Mouse (Mus musculus): ENCODE measurements around the gene Rsu1. TPM values are rescaled to one million over a fixed set of nuclear protein-coding genes. Genes with fewer than 3 reads are reported as not detected.
"Not testable (repeated sequence)": the region's sequence is repeated elsewhere in the genome, so short reads cannot be mapped to it uniquely, and the experiment has no call there.

The Rsu1 gene
- total RNA-seq, 4 experiments from 2014 or later: 26.8 to 31.5 (median 28.0) TPM

- DNase-seq (ENCODE audit: low spot score in 2 of 2): no peak
Observed at GRCm38 (mm10) chr2:13226031-13226430, 45.2 kb downstream of the Rsu1 start.

- no peak for DNase-seq (ENCODE audit: low spot score in 2 of 2)
Observed at GRCm38 (mm10) chr2:13224546-13224945, 46.7 kb downstream of the Rsu1 start.

- DNase-seq (ENCODE audit: low spot score in 2 of 2): no peak
Observed at GRCm38 (mm10) chr2:13223451-13223850, 47.8 kb downstream of the Rsu1 start.

- no peak for DNase-seq (ENCODE audit: low spot score in 2 of 2)
Observed at GRCm38 (mm10) chr2:13220141-13220540, 51.1 kb downstream of the Rsu1 start.

- no peak for DNase-seq (ENCODE audit: low spot score in 2 of 2)
Observed at GRCm38 (mm10) chr2:13218112-13218511, 53.1 kb downstream of the Rsu1 start.

GRCm38 (mm10) chr2:13206825-13207224, 64.4 kb downstream of the Rsu1 start:
- DNase-seq (ENCODE audit: low spot score in 2 of 2): no peak

GRCm38 (mm10) chr2:13206367-13206766, 64.8 kb downstream of the Rsu1 start:
- DNase-seq (ENCODE audit: low spot score in 2 of 2): no peak

GRCm38 (mm10) chr2:13202805-13203475, 68.3 kb downstream of the Rsu1 start:
- no peak for DNase-seq (ENCODE audit: low spot score in 2 of 2)

GRCm38 (mm10) chr2:13199713-13200112, 71.5 kb downstream of the Rsu1 start:
- DNase-seq (ENCODE audit: low spot score in 2 of 2): no peak

- DNase-seq (ENCODE audit: low spot score in 2 of 2): no peak
Observed at GRCm38 (mm10) chr2:13199033-13199432, 72.2 kb downstream of the Rsu1 start.

GRCm38 (mm10) chr2:13195540-13195939, 75.7 kb downstream of the Rsu1 start:
- DNase-seq (ENCODE audit: low spot score in 2 of 2): no peak

GRCm38 (mm10) chr2:13192157-13192556, 79.1 kb downstream of the Rsu1 start:
- no peak for DNase-seq (ENCODE audit: low spot score in 2 of 2)

GRCm38 (mm10) chr2:13190767-13191166, 80.4 kb downstream of the Rsu1 start:
- DNase-seq (ENCODE audit: low spot score in 2 of 2): no peak

- DNase-seq (ENCODE audit: low spot score in 2 of 2): no peak
Observed at GRCm38 (mm10) chr2:13188831-13189495, 82.3 kb downstream of the Rsu1 start.

GRCm38 (mm10) chr2:13183124-13183523, 88.1 kb downstream of the Rsu1 start:
- no peak for DNase-seq (ENCODE audit: low spot score in 2 of 2)

GRCm38 (mm10) chr2:13181899-13182298, 89.3 kb downstream of the Rsu1 start:
- DNase-seq (ENCODE audit: low spot score in 2 of 2): not testable (repeated sequence)

GRCm38 (mm10) chr2:13177698-13178395, 93.4 kb downstream of the Rsu1 start:
- DNase-seq (ENCODE audit: low spot score in 2 of 2): no peak

GRCm38 (mm10) chr2:13176304-13176620, 95.0 kb downstream of the Rsu1 start:
- no peak for DNase-seq (ENCODE audit: low spot score in 2 of 2)

- DNase-seq (ENCODE audit: low spot score in 2 of 2): no peak
Observed at GRCm38 (mm10) chr2:13175536-13176303, 95.5 kb downstream of the Rsu1 start.

- DNase-seq (ENCODE audit: low spot score in 2 of 2): no peak
Observed at GRCm38 (mm10) chr2:13174461-13174860, 96.8 kb downstream of the Rsu1 start.

- DNase-seq (ENCODE audit: low spot score in 2 of 2): no peak
Observed at GRCm38 (mm10) chr2:13170651-13171050, 100.6 kb downstream of the Rsu1 start.

GRCm38 (mm10) chr2:13169962-13170361, 101.3 kb downstream of the Rsu1 start:
- no peak for DNase-seq (ENCODE audit: low spot score in 2 of 2)

Data from gastrocnemius, adult 8-10 months (tissue).